Mouse (Mus musculus) olfactory bulb, adult 2 months (tissue): ENCODE measurements at regions not wholly inside any gene's neighbourhood (a gene's known extent, or its start where the extent isn't known, plus 50 kb on each side); places are given as distances from the start of the nearest gene placed in this dataset.

Experiments
- CTCF ChIP-seq: fragments of 200-500 bp; IDR thresholded peaks from 2 replicates; pipeline ENCODE4 v1.5.1; 2012; ENCODE audit warnings: low read depth, mild to moderate bottlenecking, low read length, moderate library complexity; ENCODE audit not compliant: insufficient read depth
- POLR2A ChIP-seq: fragments of 200-500 bp; IDR thresholded peaks from 2 replicates; pipeline ENCODE4 v1.6.1; 2012; ENCODE audit warnings: mild to moderate bottlenecking, low read depth, low read length, moderate library complexity; ENCODE audit not compliant: insufficient read depth

DNA sequence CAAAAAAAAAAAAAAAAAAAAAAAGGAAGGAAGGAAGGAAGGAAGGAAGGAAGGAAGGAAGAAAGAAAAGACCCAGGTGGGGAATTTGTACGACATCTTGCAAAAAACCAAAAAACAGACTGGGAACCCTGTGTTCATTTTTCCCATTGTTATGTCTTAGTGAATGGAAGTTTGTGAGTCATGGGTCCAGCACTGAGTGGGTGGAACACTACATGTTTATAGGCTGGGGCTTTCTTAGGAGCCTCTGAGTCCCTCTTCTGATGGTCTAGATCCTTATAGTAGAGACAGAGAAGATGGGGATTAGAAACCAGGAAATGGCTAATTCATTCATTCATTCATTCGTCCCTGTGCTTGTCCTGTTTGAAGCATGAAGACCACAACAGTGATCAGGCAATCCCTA lies 105.5 kb downstream of the Tpra1 start:
- TF ChIP-seq POLR2A (no peak), CTCF (no peak)
